Mouse (Mus musculus) bone marrow macrophage, adult 2 months (primary cell): ENCODE measurements around the gene Npas3.

ENCODE experiments used
- CTCF ChIP-seq: IDR thresholded peaks from 2 replicates; pipeline ENCODE4 v1.5.1; 2012; ENCODE audit warnings: low read depth, mild to moderate bottlenecking, low read length, moderate library complexity
- POLR2A ChIP-seq: IDR thresholded peaks from 2 replicates; pipeline ENCODE4 v1.6.1; 2012; ENCODE audit warnings: mild to moderate bottlenecking, low read depth, low read length, borderline replicate concordance

- no peak for TF ChIP-seq CTCF
- TF ChIP-seq POLR2A, result no peak
Measured at GRCm38 (mm10) chr12:53631315-53632106, 383.0 kb downstream of the Npas3 start.
